Mouse (Mus musculus): ENCODE results near the gene Neu2. TPM values are rescaled to one million over a fixed set of nuclear protein-coding genes. Genes with fewer than 3 reads are reported as not detected.
A peak's percentile ranks its signal among the peaks of the same experiment; 100 is the strongest.
"Not testable (repeated sequence)": the region's sequence is repeated elsewhere in the genome, so short reads cannot be mapped to it uniquely, and the experiment has no call there.

Gene Neu2
- 2.6 and 3.6 TPM in 2 replicates for polyA plus RNA-seq (2012; rRNA removed)

- DNase-seq (ENCODE audit: low read depth): no peak
Observed at GRCm38 (mm10) chr1:87509561-87510165, at the start of gene Neu2. Gene Neu2, plus strand, starts transcription at chr1:87509889.

GRCm38 (mm10) chr1:87467469-87467868 is 42.2 kb upstream of the Neu2 start:
- DNase-seq (ENCODE audit: low read depth): no peak

- no peak for DNase-seq (ENCODE audit: low read depth)
Observed at GRCm38 (mm10) chr1:87468321-87468720, 41.4 kb upstream of the Neu2 start.

GRCm38 (mm10) chr1:87469971-87470370 is 39.7 kb upstream of the Neu2 start, which contains the start of gene Snorc:
Gene Snorc, plus strand, starts transcription at chr1:87470271.
- not testable (repeated sequence) for DNase-seq (ENCODE audit: low read depth)

- DNase-seq (ENCODE audit: low read depth): no peak
Observed at GRCm38 (mm10) chr1:87471914-87472313, 37.8 kb upstream of the Neu2 start.

- no peak for DNase-seq (ENCODE audit: low read depth)
Observed at GRCm38 (mm10) chr1:87472576-87472975, 37.1 kb upstream of the Neu2 start.

- DNase-seq (ENCODE audit: low read depth): no peak
Observed at GRCm38 (mm10) chr1:87475076-87475895, 34.4 kb upstream of the Neu2 start.

GRCm38 (mm10) chr1:87482546-87482945 is 27.1 kb upstream of the Neu2 start:
- no peak for DNase-seq (ENCODE audit: low read depth)

- peak; percentile 71 for DNase-seq (ENCODE audit: low read depth)
Observed at GRCm38 (mm10) chr1:87486386-87486785, 23.3 kb upstream of the Neu2 start.

GRCm38 (mm10) chr1:87492285-87492684 is 17.4 kb upstream of the Neu2 start:
- DNase-seq (ENCODE audit: low read depth): no peak

- no peak for DNase-seq (ENCODE audit: low read depth)
Observed at GRCm38 (mm10) chr1:87493542-87493941, 16.1 kb upstream of the Neu2 start.

- DNase-seq (ENCODE audit: low read depth): no peak
Observed at GRCm38 (mm10) chr1:87505524-87505923, 4.2 kb upstream of the Neu2 start.

GRCm38 (mm10) chr1:87507857-87508256 is 1.8 kb upstream of the Neu2 start:
- no peak for DNase-seq (ENCODE audit: low read depth)

- DNase-seq (ENCODE audit: low read depth): no peak
Observed at GRCm38 (mm10) chr1:87508591-87509560, 813 bp upstream of the Neu2 start.

- DNase-seq (ENCODE audit: low read depth): no peak
Observed at GRCm38 (mm10) chr1:87510166-87510691, 540 bp downstream of the Neu2 start.

GRCm38 (mm10) chr1:87510845-87511244 is 1.2 kb downstream of the Neu2 start:
- no peak for DNase-seq (ENCODE audit: low read depth)

- no peak for DNase-seq (ENCODE audit: low read depth)
Observed at GRCm38 (mm10) chr1:87520467-87520866, 10.8 kb downstream of the Neu2 start.

- no peak for DNase-seq (ENCODE audit: low read depth)
Observed at GRCm38 (mm10) chr1:87521523-87521922, 11.8 kb downstream of the Neu2 start.

GRCm38 (mm10) chr1:87525041-87525440 is 15.4 kb downstream of the Neu2 start:
- DNase-seq (ENCODE audit: low read depth): no peak

- no peak for DNase-seq (ENCODE audit: low read depth)
Observed at GRCm38 (mm10) chr1:87527191-87527590, 17.5 kb downstream of the Neu2 start.

GRCm38 (mm10) chr1:87532346-87532745 is 22.7 kb downstream of the Neu2 start:
- no peak for DNase-seq (ENCODE audit: low read depth)

- no peak for DNase-seq (ENCODE audit: low read depth)
Observed at GRCm38 (mm10) chr1:87534118-87534517, 24.4 kb downstream of the Neu2 start.

All from gonadal fat pad, adult 2 months (tissue).